Comparison of ENCODE assay signal across 8 mouse cellular contexts in genomic region chr11:89186911-89187621, GRCm38 (mm10).
A peak's percentile ranks its signal among the peaks of the same experiment; 100 is the strongest.
DNase-seq lines count a peak whose midpoint lies in the region; ATAC-seq and TF ChIP-seq lines count a peak whose summit lies in the region.

No protein-coding gene starts in this region.

- H3K9ac ChIP-seq in lung, postnatal 0 days (replicated peaks; ENCODE audit: low read depth) = no peak overlapping the region

- H3K4me1 ChIP-seq in hindbrain, embryonic 10.5 days (replicated peaks) = peaks cover 14% of the 10 kb centered on the region
- H3K4me1 ChIP-seq in lung, postnatal 0 days (ENCODE audit: insufficient read depth, low read depth, low read length) = 0 out of 2 replicates have a peak, but pooled peaks cover 4% of the 10 kb centered on the region

- H3K9me3 ChIP-seq in hindbrain, embryonic 10.5 days = no peaks in the 10 kb centered on the region
- H3K9me3 ChIP-seq in lung, postnatal 0 days (ENCODE audit: low read length) = no peaks in the 10 kb centered on the region

- WGBS in hindbrain, embryonic 10.5 days = 10% methylated on average over 26 of the region's 26 CpGs
- 3% methylated on average over 26 of the region's 26 CpGs for WGBS in lung, postnatal 0 days

- H3K27ac ChIP-seq in hindbrain, embryonic 10.5 days = peak overlapping the region; percentile 79
- peak overlapping the region; percentile 66 for H3K27ac ChIP-seq in lung, postnatal 0 days (ENCODE audit: low read length)

- no peaks in the 10 kb centered on the region for H3K27me3 ChIP-seq in Patski
- H3K27me3 ChIP-seq in hindbrain, embryonic 10.5 days (ENCODE audit: insufficient read depth, poor library complexity, severe bottlenecking) = peaks cover 11% of the 10 kb centered on the region; the same call in 1 of the 2 replicates
- H3K27me3 ChIP-seq in lung, postnatal 0 days (replicated peaks; ENCODE audit: insufficient read depth, low read length) = no peaks in the 10 kb centered on the region

- peak; percentile 96 for DNase-seq in Patski (ENCODE audit: low read depth, low spot score)
- DNase-seq in cerebellum, postnatal 25 days = peak; percentile 60 to 76
- DNase-seq in frontal cortex, postnatal 36 days (ENCODE audit: low spot score in 2 of 2) = peak; percentile 56 to 58
- DNase-seq in hindbrain, embryonic 10.5 days (ENCODE audit: low spot score) = peak; percentile 74
- DNase-seq in layer of hippocampus, postnatal 10 days (ENCODE audit: low spot score in 2 of 2) = peak; percentile 31 to 62
- DNase-seq in lung, postnatal 0 days (ENCODE audit: low spot score) = peak; percentile 95
- DNase-seq in right cerebral cortex, adult 2 months (ENCODE audit: low spot score in 2 of 2) = peak; percentile 40 to 45
- no peak for DNase-seq in c-Kit-positive CD71-positive TER-119-positive erythroid progenitor cells, embryonic 14.5 days (ENCODE audit: low spot score)

- TF ChIP-seq CTCF in Patski (IDR thresholded peaks at IDR 0.05) = no peak
- no peak for TF ChIP-seq CTCF in lung, postnatal 0 days (IDR thresholded peaks at IDR 0.05)

- CTCF ChIA-PET in Patski (lab: Charles Lee) = interaction anchor here (0.9 to 1.4 kb wide), 3 partner anchors 17 to 110 kb away, joined by 3 read pairs; no protein-coding TSS in a partner anchor

- TF ChIP-seq EP300 in lung, postnatal 0 days (IDR thresholded peaks at IDR 0.05) = peak; percentile 85

- H3K36me3 ChIP-seq in hindbrain, embryonic 10.5 days = no peaks in the 10 kb centered on the region
- no peaks in the 10 kb centered on the region for H3K36me3 ChIP-seq in lung, postnatal 0 days (ENCODE audit: insufficient read depth, low read length)

- peak overlapping the region; percentile 43 for H3K4me3 ChIP-seq in hindbrain, embryonic 10.5 days
- peak overlapping the region; percentile 14; the same call in 1 of the 2 replicates for H3K4me3 ChIP-seq in lung, postnatal 0 days (ENCODE audit: low read depth, low read length)

- in situ Hi-C loops in Patski (cut with MboI; ENCODE audit: low pct_unique_long_range_greater_than_20kb) = no loop called here

- POLR2A ChIA-PET in Patski (lab: Charles Lee) = interaction anchor here (1.1 kb wide), 1 partner anchor 19 kb away, joined by 3 read pairs; no protein-coding TSS in a partner anchor

- ATAC-seq in Patski = peak; percentile 98
- peak; percentile 99 for ATAC-seq in lung, postnatal 0 days

- H3K4me2 ChIP-seq in lung, postnatal 0 days (replicated peaks; ENCODE audit: low read depth, low read length) = peak overlapping the region; percentile 46
